Mouse (Mus musculus) kidney, postnatal 0 days (tissue): ENCODE measurements around the gene Rfxap. TPM values are rescaled to one million over a fixed set of nuclear protein-coding genes. Genes with fewer than 3 reads are reported as not detected.

Experiments used
- ATAC-seq: fragments of 200-750 bp; cut with Nextera tagmentation; replicated peaks from 2 replicates; pipeline ENCODE4 v1.8.0; 2017; ENCODE audit warnings: low read depth, moderate number of reproducible peaks, moderate TSS enrichment, moderate library complexity; ENCODE audit not compliant: low FRiP score
- DNase-seq: peaks from one replicate; pipeline ENCODE4 v3.0.0-alpha.2; 2016; ENCODE audit warnings: low spot score
- H3K27ac ChIP-seq: fragments of 300-500 bp; sonication (generic); 2 replicates; pipeline ENCODE4 v1.5.1; 2014; ENCODE audit warnings: mild to moderate bottlenecking
- H3K27me3 ChIP-seq: fragments of 300-500 bp; sonication (generic); 2 replicates; pipeline ENCODE4 v1.6.1; 2014; ENCODE audit warnings: low read length, mixed read lengths; ENCODE audit not compliant: insufficient read depth
- H3K36me3 ChIP-seq: fragments of 300-500 bp; sonication (generic); 2 replicates; pipeline ENCODE4 v1.6.1; 2014; ENCODE audit warnings: low read length, mixed read lengths; ENCODE audit not compliant: insufficient read depth
- H3K4me1 ChIP-seq: fragments of 300-500 bp; sonication (generic); replicated peaks from 2 replicates; pipeline ENCODE4 v1.6.1; 2014; ENCODE audit warnings: antibody characterized with exemption, low read length, mixed read lengths; ENCODE audit not compliant: insufficient read depth
- H3K4me2 ChIP-seq: fragments of 300-500 bp; sonication (generic); 2 replicates; pipeline ENCODE4 v1.6.1; 2014; ENCODE audit warnings: mild to moderate bottlenecking, low read length, moderate library complexity, mixed read lengths
- H3K4me3 ChIP-seq: fragments of 300-500 bp; sonication (generic); replicated peaks from 2 replicates; pipeline ENCODE4 v1.5.1; 2014; ENCODE audit warnings: low read depth, low read length
- H3K9ac ChIP-seq: fragments of 300-500 bp; sonication (generic); 2 replicates; pipeline ENCODE4 v1.6.1; 2014; ENCODE audit warnings: low read depth, low read length
- H3K9me3 ChIP-seq: fragments of 300-500 bp; sonication (generic); replicated peaks from 2 replicates; pipeline ENCODE4 v1.6.1; 2016; ENCODE audit warnings: low read length, inconsistent platforms, mixed read lengths
- CTCF ChIP-seq: IDR thresholded peaks from 2 replicates; pipeline ENCODE4 v1.5.1; 2016; ENCODE audit warnings: antibody characterized with exemption, low read depth, mild to moderate bottlenecking, moderate library complexity
- WGBS: fragments of 180-500 bp; shearing (Covaris S2); extraction: QIAGEN DNeasy Blood & Tissue Kit; methylation state at CpG from one replicate; pipeline ENCODE4 v1.1.7; 2014; 5-methylcytosine and 5-hydroxymethylcytosine counted together
- polyA plus RNA-seq: library from polyadenylated mRNA; unstranded; fragments of >200 nt; fragmentation: Nextera tagmentation; extraction: Ambion mirVana; gene quantifications from 2 replicates; pipeline ENCODE4 v1.2.1, GENCODE M21; 2015

The Rfxap gene
- polyA plus RNA-seq, 1 experiment from 2014 or later: 37.9 TPM

GRCm38 (mm10) chr3:54760321-54761115 is 47.1 kb downstream of the Rfxap start:
- Histone ChIP-seq H3K9ac (no peak overlapping the region), H3K4me1 (peaks cover 3% of the 10 kb centered on the region; the same call in 1 of the 2 replicates), H3K4me3 (no peak overlapping the region), H3K27ac (no peak overlapping the region), H3K4me2 (no peak overlapping the region), H3K27me3 (no peaks in the 10 kb centered on the region), H3K36me3 (no peaks in the 10 kb centered on the region), H3K9me3 (no peaks in the 10 kb centered on the region)
- no peak for ATAC-seq
- TF ChIP-seq CTCF: no peak
- 57% methylated on average over 15 of the region's 15 CpGs for WGBS
- no peak for DNase-seq

GRCm38 (mm10) chr3:54759211-54759610 is 48.4 kb downstream of the Rfxap start:
- Histone ChIP-seq H3K27ac (no peak overlapping the region), H3K9me3 (no peaks in the 10 kb centered on the region), H3K4me3 (no peak overlapping the region), H3K27me3 (no peaks in the 10 kb centered on the region), H3K9ac (no peak overlapping the region), H3K36me3 (no peaks in the 10 kb centered on the region), H3K4me1 (peaks cover 3% of the 10 kb centered on the region; the same call in 1 of the 2 replicates), H3K4me2 (no peak overlapping the region)
- DNase-seq (no peak), ATAC-seq (no peak)
- WGBS: 71% methylated on average over 9 of the region's 9 CpGs
- no peak for TF ChIP-seq CTCF

GRCm38 (mm10) chr3:54757446-54757845 is 50.1 kb downstream of the Rfxap start:
- Histone ChIP-seq H3K4me2 (no peak overlapping the region), H3K27me3 (no peaks in the 10 kb centered on the region), H3K27ac (no peak overlapping the region), H3K4me3 (no peak overlapping the region), H3K9ac (no peak overlapping the region), H3K36me3 (no peaks in the 10 kb centered on the region), H3K4me1 (peaks cover 3% of the 10 kb centered on the region; the same call in 1 of the 2 replicates), H3K9me3 (no peaks in the 10 kb centered on the region)
- DNase-seq (no peak), ATAC-seq (no peak)
- TF ChIP-seq CTCF: no peak
- WGBS: 77% methylated on average over 8 of the region's 8 CpGs

GRCm38 (mm10) chr3:54756058-54756457 is 51.5 kb downstream of the Rfxap start:
- no peak; the same call in 1 of the 2 replicates for ATAC-seq
- no peak for TF ChIP-seq CTCF
- Histone ChIP-seq H3K4me2 (peak overlapping the region; percentile 87), H3K36me3 (no peaks in the 10 kb centered on the region), H3K9me3 (no peaks in the 10 kb centered on the region), H3K27ac (peak overlapping the region; percentile 63; the same call in 1 of the 2 replicates), H3K9ac (peak overlapping the region; percentile 63), H3K27me3 (no peaks in the 10 kb centered on the region), H3K4me3 (peak overlapping the region; percentile 52), H3K4me1 (peaks cover 3% of the 10 kb centered on the region; the same call in 1 of the 2 replicates)
- DNase-seq: peak; percentile 58
- WGBS: under 1% methylated on average over 11 of the region's 11 CpGs

- peak within 1 kb of the TSS; percentile 63 for H3K9ac ChIP-seq
- ATAC-seq (peak; percentile 86), DNase-seq (peak; percentile 68)
- H3K27me3 ChIP-seq: no peaks in the 10 kb centered on the region
- H3K27ac ChIP-seq: peak within 1 kb of the TSS; percentile 63
- H3K4me2 ChIP-seq: peak within 1 kb of the TSS; percentile 87
- H3K9me3 ChIP-seq: no peaks in the 10 kb centered on the region
- H3K36me3 ChIP-seq: 0 out of 2 replicates have a peak, but pooled peaks cover 2% of the 10 kb centered on the region
- no peak for TF ChIP-seq CTCF
- H3K4me3 ChIP-seq: peak within 1 kb of the TSS; percentile 52
- peaks cover 3% of the 10 kb centered on the region; the same call in 1 of the 2 replicates for H3K4me1 ChIP-seq
- WGBS: under 1% methylated on average over 65 of the region's 66 CpGs
Observed at GRCm38 (mm10) chr3:54755145-54756041, 52.2 kb downstream of the Rfxap start, which contains the start of gene Smad9. Smad9 (plus strand) TSS chr3:54755582.

- Histone ChIP-seq H3K27ac (no peak overlapping the region), H3K9me3 (no peaks in the 10 kb centered on the region), H3K4me2 (no peak overlapping the region), H3K36me3 (peaks cover 12% of the 10 kb centered on the region), H3K4me3 (no peak overlapping the region), H3K4me1 (peaks cover 3% of the 10 kb centered on the region; the same call in 1 of the 2 replicates), H3K27me3 (no peaks in the 10 kb centered on the region), H3K9ac (no peak overlapping the region)
- DNase-seq: no peak
- no peak for TF ChIP-seq CTCF
- ATAC-seq: no peak
- 64% methylated on average over 4 of the region's 4 CpGs for WGBS
Observed at GRCm38 (mm10) chr3:54753411-54753810, 54.2 kb downstream of the Rfxap start.

Other genes starting within 250 kb of the Rfxap start
- 69.0 and 73.9 TPM in 2 replicates for gene Supt20, start 115.0 kb downstream of the Rfxap start, polyA plus RNA-seq
- 0.43 and 0.45 TPM in 2 replicates for gene Gm21958, start 93.4 kb downstream of the Rfxap start, polyA plus RNA-seq
- 80.5 TPM in 2 replicates for gene Exosc8, start 72.4 kb downstream of the Rfxap start, polyA plus RNA-seq
- 80.1 and 86.4 TPM in 2 replicates for gene Alg5, start 72.3 kb downstream of the Rfxap start, polyA plus RNA-seq
- gene Smad9, start 52.2 kb downstream of the Rfxap start, polyA plus RNA-seq: 0.68 and 0.87 TPM in 2 replicates
- not detected in 2 replicates for gene Sertm1, start 108.1 kb upstream of the Rfxap start, polyA plus RNA-seq
- gene Ccna1, start 247.7 kb upstream of the Rfxap start, polyA plus RNA-seq: 1.4 and 1.6 TPM in 2 replicates